Mouse (Mus musculus) G1E (cell line): ENCODE results near the gene 5830473C10Rik. TPM values are rescaled to one million over a fixed set of nuclear protein-coding genes. Genes with fewer than 3 reads are reported as not detected.

Experiments used
- ATAC-seq: 2 replicates; pipeline ENCODE4 v1.8.0; 2016; ENCODE audit warnings: mild to moderate bottlenecking; ENCODE audit not compliant: insufficient number of reproducible peaks, poor library complexity, low FRiP score, severe bottlenecking; ENCODE audit errors: extremely low read depth
- DNase-seq: peaks from one replicate; pipeline ENCODE4 v3.0.0; 2012; ENCODE audit warnings: low spot score
- H3K27me3 ChIP-seq: 2 replicates; pipeline ENCODE4 v1.6.1; 2012; ENCODE audit warnings: mild to moderate bottlenecking, low read length, inconsistent platforms; ENCODE audit not compliant: insufficient read depth
- H3K36me3 ChIP-seq: replicated peaks from 2 replicates; pipeline ENCODE3; 2012; ENCODE audit warnings: mild to moderate bottlenecking, inconsistent platforms
- H3K4me1 ChIP-seq: 2 replicates; pipeline ENCODE4 v1.6.1; 2012; ENCODE audit warnings: low read depth, low read length, inconsistent platforms, mixed read lengths; ENCODE audit not compliant: insufficient read depth
- H3K4me3 ChIP-seq: 2 replicates; pipeline ENCODE4 v1.5.1; 2012; ENCODE audit warnings: low read depth, mild to moderate bottlenecking, inconsistent platforms, low read length, moderate library complexity, mixed read lengths
- H3K9me3 ChIP-seq: replicated peaks from 2 replicates; pipeline ENCODE4 v1.6.1; 2012; ENCODE audit warnings: inconsistent platforms
- CTCF ChIP-seq: IDR thresholded peaks from 2 replicates; pipeline ENCODE4 v1.5.1; 2012; ENCODE audit warnings: low read depth, low read length, inconsistent platforms, mixed read lengths
- GATA1 ChIP-seq: IDR thresholded peaks from 2 replicates; pipeline ENCODE4 v1.6.1; 2012; ENCODE audit warnings: borderline replicate concordance, low read length, inconsistent platforms, mixed read lengths
- GATA2 ChIP-seq: IDR thresholded peaks from 2 replicates; pipeline ENCODE4 v1.6.1; 2012; ENCODE audit warnings: low read depth, low read length, inconsistent platforms, borderline replicate concordance
- POLR2AphosphoS5 ChIP-seq: IDR thresholded peaks from 2 replicates; pipeline ENCODE4 v1.6.1; 2012; ENCODE audit warnings: low read depth, low read length, inconsistent platforms; ENCODE audit not compliant: insufficient replicate concordance
- TAL1 ChIP-seq: conservative IDR thresholded peaks from 2 replicates; pipeline ENCODE4 v1.6.1; 2012; ENCODE audit warnings: low read depth, low read length, inconsistent platforms, mixed read lengths
- polyA plus RNA-seq: library from polyadenylated mRNA; stranded (reverse); fragments of >175 nt; gene quantifications from 2 replicates; pipeline ENCODE4 v1.2.3, GENCODE M21; 2012
- total RNA-seq, 2 experiments: library from RNA; stranded (forward) in 1 of 2; stranded (reverse) in 1 of 2; fragments of 200-1000 nt in 1 of 2; fragments of >200 nt in 1 of 2; fragmentation: Nextera tagmentation in 1 of 2; gene quantifications; 2 replicates each; pipeline ENCODE4 v1.2.3; 2014 to 2017

5830473C10Rik gene
- total RNA-seq (2014; fragmentation: Nextera tagmentation) = not detected in 2 replicates
- total RNA-seq (2017) = 0.12 TPM in 1 of 2 replicates, not detected in the other
- not detected in 2 replicates for polyA plus RNA-seq

DNA sequence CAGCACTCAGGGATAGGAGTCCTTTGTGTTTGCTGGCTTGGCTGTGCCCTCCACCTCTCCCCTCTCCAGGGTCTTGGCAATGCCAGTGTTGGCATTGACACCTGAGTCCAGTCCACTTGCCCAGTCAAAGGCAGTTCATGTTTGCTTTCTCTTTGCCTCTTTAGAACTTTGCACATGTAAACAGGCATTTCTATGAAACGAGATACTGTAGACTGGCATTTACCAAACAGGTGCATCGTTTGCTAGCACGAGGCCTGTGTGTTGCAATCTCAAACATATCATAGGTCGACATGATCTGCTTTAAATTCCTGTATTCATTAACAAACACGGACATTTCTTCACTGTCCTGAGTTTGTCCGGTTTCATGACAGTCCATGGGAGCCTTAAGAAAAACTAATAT is at the start of gene 5830473C10Rik:
Gene 5830473C10Rik (plus strand): TSS at position 365 of the 400 bp plus-strand sequence.
- no peaks in the 10 kb centered on the region for H3K36me3 ChIP-seq
- DNase-seq = no peak
- H3K4me1 ChIP-seq = no peaks in the 10 kb centered on the region
- H3K9me3 ChIP-seq = no peaks in the 10 kb centered on the region
- no peak within 1 kb of the TSS for H3K4me3 ChIP-seq
- TF ChIP-seq CTCF = no peak
- TF ChIP-seq POLR2AphosphoS5 = no peak
- no peak for TF ChIP-seq TAL1
- no peak for TF ChIP-seq GATA1
- no peak for TF ChIP-seq GATA2
- no peaks in the 10 kb centered on the region for H3K27me3 ChIP-seq
- no peak for ATAC-seq

DNA sequence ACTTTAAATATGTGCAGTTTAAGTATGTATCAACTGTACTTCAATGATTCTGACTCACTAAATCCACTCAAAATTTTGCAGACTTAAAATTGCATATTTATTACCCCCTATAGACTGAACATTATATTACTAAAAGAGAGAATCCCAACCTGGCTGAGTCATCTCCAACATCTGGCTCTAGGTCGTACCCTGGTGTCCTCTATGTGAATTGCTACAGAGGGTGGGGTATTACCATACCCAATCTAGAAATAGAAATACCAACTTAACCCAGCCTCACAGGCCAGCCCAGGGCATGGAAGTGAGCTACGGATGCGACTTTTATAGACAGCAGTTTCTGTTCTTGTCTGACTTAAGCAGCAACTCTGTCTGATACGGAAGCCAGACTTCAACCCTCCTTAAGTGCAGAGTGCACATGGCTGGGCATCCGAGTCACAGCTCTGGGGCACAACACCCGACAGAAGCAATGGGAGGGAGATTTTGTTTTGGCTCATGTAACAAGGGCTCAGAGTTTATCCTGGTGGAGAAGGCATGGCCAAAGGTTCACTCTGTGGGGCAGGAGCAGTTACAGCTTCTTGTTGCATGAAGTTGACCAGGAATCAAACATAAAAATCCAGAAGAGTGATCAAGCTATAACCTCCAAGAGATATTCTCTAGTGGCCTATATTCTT is 48.5 kb upstream of the 5830473C10Rik start:
- Histone ChIP-seq H3K36me3 (no peaks in the 10 kb centered on the region), H3K9me3 (no peaks in the 10 kb centered on the region), H3K27me3 (peaks cover 9% of the 10 kb centered on the region), H3K4me3 (no peak overlapping the region), H3K4me1 (no peaks in the 10 kb centered on the region)
- no peak for DNase-seq
- ATAC-seq = no peak
- TF ChIP-seq POLR2AphosphoS5 = no peak
- TF ChIP-seq CTCF = no peak
- no peak for TF ChIP-seq TAL1
- no peak for TF ChIP-seq GATA1
- no peak for TF ChIP-seq GATA2

DNA sequence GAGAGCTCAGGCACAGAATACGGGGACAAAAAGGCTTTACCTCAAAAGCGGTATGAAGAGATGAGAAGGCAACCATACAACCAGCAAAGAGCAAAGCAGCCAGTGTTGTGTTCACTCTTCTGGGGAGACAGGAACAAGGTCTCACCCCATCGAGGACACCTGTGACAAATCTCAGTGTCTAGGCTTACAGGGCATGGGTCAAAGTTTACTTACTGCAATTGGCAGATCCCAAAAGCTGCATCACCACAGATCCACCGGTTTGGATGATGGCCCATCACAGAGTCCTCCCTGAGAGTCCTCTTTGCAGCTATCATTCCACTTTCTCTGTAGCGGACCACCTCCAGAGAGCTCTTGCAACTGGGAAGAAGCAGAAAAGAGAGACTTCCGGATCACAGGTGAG is 45.3 kb upstream of the 5830473C10Rik start:
- Histone ChIP-seq H3K9me3 (no peaks in the 10 kb centered on the region), H3K27me3 (peaks cover 7% of the 10 kb centered on the region), H3K4me1 (no peaks in the 10 kb centered on the region), H3K36me3 (no peaks in the 10 kb centered on the region), H3K4me3 (no peak overlapping the region)
- no peak for ATAC-seq
- TF ChIP-seq TAL1 = no peak
- no peak for TF ChIP-seq GATA2
- no peak for TF ChIP-seq POLR2AphosphoS5
- TF ChIP-seq GATA1 = no peak
- no peak for TF ChIP-seq CTCF
- DNase-seq = no peak

GRCm38 (mm10) chr5:90518356-90519100 is 42.4 kb upstream of the 5830473C10Rik start, which contains the start of gene Afm:
TSS of gene Afm (plus strand) at chr5:90518932.
- H3K27me3 ChIP-seq = no peaks in the 10 kb centered on the region
- H3K9me3 ChIP-seq = no peaks in the 10 kb centered on the region
- no peaks in the 10 kb centered on the region for H3K36me3 ChIP-seq
- DNase-seq = no peak
- TF ChIP-seq GATA1 (no peak), POLR2AphosphoS5 (no peak), CTCF (no peak), GATA2 (no peak), TAL1 (no peak)
- H3K4me1 ChIP-seq = no peaks in the 10 kb centered on the region
- no peak within 1 kb of the TSS for H3K4me3 ChIP-seq
- ATAC-seq = no peak

- ATAC-seq (no peak), DNase-seq (no peak)
- Histone ChIP-seq H3K36me3 (no peaks in the 10 kb centered on the region), H3K9me3 (no peaks in the 10 kb centered on the region), H3K4me1 (no peaks in the 10 kb centered on the region), H3K27me3 (no peaks in the 10 kb centered on the region), H3K4me3 (no peak overlapping the region)
- no peak for TF ChIP-seq GATA2
- TF ChIP-seq POLR2AphosphoS5 = no peak
- no peak for TF ChIP-seq GATA1
- no peak for TF ChIP-seq CTCF
- no peak for TF ChIP-seq TAL1
Observed at GRCm38 (mm10) chr5:90551191-90551590, 9.7 kb upstream of the 5830473C10Rik start.

DNA sequence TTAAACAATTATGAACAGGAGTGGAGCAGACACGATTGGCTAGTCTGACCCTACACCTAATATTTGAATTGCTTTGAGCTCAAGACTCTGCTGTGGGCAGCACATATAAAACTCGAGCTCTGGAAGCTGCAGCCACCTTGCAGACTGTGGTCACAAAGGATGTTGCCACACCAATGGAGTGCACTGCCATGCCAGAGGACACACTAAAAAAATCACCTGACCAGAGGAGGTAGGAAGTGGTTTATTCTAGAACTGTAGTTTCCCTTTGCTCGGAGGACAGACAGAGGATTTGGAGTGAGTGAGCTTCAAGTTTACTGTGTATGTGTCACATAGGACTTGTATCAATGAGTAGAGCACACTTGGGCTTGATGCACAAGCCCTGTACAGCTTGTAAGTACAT is 4.9 kb upstream of the 5830473C10Rik start:
- DNase-seq (no peak), ATAC-seq (no peak)
- no peaks in the 10 kb centered on the region for H3K4me1 ChIP-seq
- H3K4me3 ChIP-seq = no peak overlapping the region
- no peaks in the 10 kb centered on the region for H3K9me3 ChIP-seq
- no peaks in the 10 kb centered on the region for H3K36me3 ChIP-seq
- no peaks in the 10 kb centered on the region for H3K27me3 ChIP-seq
- no peak for TF ChIP-seq GATA1
- no peak for TF ChIP-seq GATA2
- no peak for TF ChIP-seq TAL1
- no peak for TF ChIP-seq POLR2AphosphoS5

GRCm38 (mm10) chr5:90561721-90562275 is 891 bp downstream of the 5830473C10Rik start:
- TF ChIP-seq GATA2 = no peak
- TF ChIP-seq TAL1 = no peak
- no peaks in the 10 kb centered on the region for H3K27me3 ChIP-seq

More at GRCm38 (mm10) chr5:90561721-90562275, 891 bp downstream of the 5830473C10Rik start:
- no peak overlapping the region for H3K4me3 ChIP-seq
- DNase-seq (no peak), ATAC-seq (no peak)
- no peaks in the 10 kb centered on the region for H3K36me3 ChIP-seq
- H3K4me1 ChIP-seq = no peaks in the 10 kb centered on the region
- no peaks in the 10 kb centered on the region for H3K9me3 ChIP-seq
